Mouse (Mus musculus): ENCODE measurements at regions not wholly inside any gene's neighbourhood (a gene's known extent, or its start where the extent isn't known, plus 50 kb on each side); places are given as distances from the start of the nearest gene placed in this dataset.
"Not testable (repeated sequence)": the region's sequence is repeated elsewhere in the genome, so short reads cannot be mapped to it uniquely, and the experiment has no call there.

GRCm38 (mm10) chr10:56782265-56782664 is 405.1 kb downstream of the Gja1 start:
- peak; percentile 64 to 67 for DNase-seq

- peak; percentile 50 to 54 for DNase-seq
These were observed 406.8 kb downstream of the Gja1 start for GRCm38 (mm10) chr10:56783941-56784340.

GRCm38 (mm10) chr10:56788081-56788480 is 411.0 kb downstream of the Gja1 start:
- DNase-seq: no peak

- DNase-seq: no peak
These were observed 415.9 kb downstream of the Gja1 start for GRCm38 (mm10) chr10:56793074-56793473.

- no peak for DNase-seq
These were observed 418.3 kb downstream of the Gja1 start for GRCm38 (mm10) chr10:56795396-56795795.

- no peak for DNase-seq
These were observed 422.2 kb downstream of the Gja1 start for GRCm38 (mm10) chr10:56799307-56799706.

- DNase-seq: no peak
These were observed 422.6 kb downstream of the Gja1 start for GRCm38 (mm10) chr10:56799745-56800144.

- no peak for DNase-seq
These were observed 431.9 kb downstream of the Gja1 start for GRCm38 (mm10) chr10:56809006-56809405.

- DNase-seq: no peak
These were observed 445.0 kb downstream of the Gja1 start for GRCm38 (mm10) chr10:56822158-56822557.

GRCm38 (mm10) chr10:56831331-56831730 is 454.2 kb downstream of the Gja1 start:
- no peak for DNase-seq

GRCm38 (mm10) chr10:56831966-56832365 is 454.8 kb downstream of the Gja1 start:
- peak in 1 of 2 experiments; percentile 15 for DNase-seq

GRCm38 (mm10) chr10:56836130-56836529 is 459.0 kb downstream of the Gja1 start:
- no peak for DNase-seq

- DNase-seq: no peak
These were observed 461.9 kb downstream of the Gja1 start for GRCm38 (mm10) chr10:56839006-56839495.

GRCm38 (mm10) chr10:56839545-56839944 is 462.4 kb downstream of the Gja1 start:
- no peak for DNase-seq

GRCm38 (mm10) chr10:56840732-56841131 is 463.6 kb downstream of the Gja1 start:
- peak; percentile 59 to 73 for DNase-seq

- peak; percentile 24 to 26 for DNase-seq
These were observed 464.4 kb downstream of the Gja1 start for GRCm38 (mm10) chr10:56841486-56841885.

- peak; percentile 13 to 31 for DNase-seq
These were observed 464.8 kb downstream of the Gja1 start for GRCm38 (mm10) chr10:56841973-56842372.

- no peak for DNase-seq
These were observed 475.4 kb downstream of the Gja1 start for GRCm38 (mm10) chr10:56852484-56852883.

- DNase-seq: no peak
These were observed 479.1 kb downstream of the Gja1 start for GRCm38 (mm10) chr10:56856186-56856585.

- DNase-seq: no peak
These were observed 502.6 kb downstream of the Gja1 start for GRCm38 (mm10) chr10:56879744-56880143.

- DNase-seq: peak; percentile 1 to 18
These were observed 503.0 kb downstream of the Gja1 start for GRCm38 (mm10) chr10:56880154-56880591.

GRCm38 (mm10) chr10:56884456-56885410 is 507.6 kb downstream of the Gja1 start:
- no peak for DNase-seq

- not testable (repeated sequence) for DNase-seq
These were observed 514.4 kb downstream of the Gja1 start for GRCm38 (mm10) chr10:56891530-56891929.
